In the genomic region with DNA sequence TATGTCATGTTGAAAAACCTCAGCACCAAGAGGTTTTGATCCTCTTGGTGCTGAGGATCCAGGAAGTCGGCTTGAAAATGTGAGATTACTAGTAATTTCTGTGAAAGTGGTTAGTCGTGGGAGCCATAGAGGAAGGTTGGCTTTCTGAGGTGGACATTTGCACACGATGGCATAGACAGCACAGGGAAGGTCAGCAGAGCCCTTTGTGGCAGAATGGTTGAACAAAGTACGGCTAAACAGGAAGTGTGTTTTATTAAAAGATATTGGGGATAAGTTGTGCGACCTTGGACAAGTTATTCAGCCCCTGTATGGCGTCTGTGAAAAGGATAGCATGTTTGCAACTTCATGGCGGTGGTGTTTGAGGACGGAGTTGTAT, we compare ENCODE assay signal across 8 mouse cellular contexts. TPM values are rescaled to one million over a fixed set of nuclear protein-coding genes. Genes with fewer than 3 reads are reported as not detected.
DNase-seq lines count a peak whose midpoint lies in the region; ATAC-seq and TF ChIP-seq lines count a peak whose summit lies in the region.

No protein-coding gene starts in this region.

- H3K9me3 ChIP-seq in heart, embryonic 12.5 days (replicated peaks): no peaks in the 10 kb centered on the region
- H3K9me3 ChIP-seq in G1E (replicated peaks): peaks cover 1% of the 10 kb centered on the region; the same call in 1 of the 2 replicates

- peaks cover 8% of the 10 kb centered on the region; the same call in 1 of the 2 replicates for H3K36me3 ChIP-seq in heart, embryonic 12.5 days
- peaks cover 39% of the 10 kb centered on the region for H3K36me3 ChIP-seq in G1E (replicated peaks)

- intact Hi-C loops in heart, postnatal 36 days (cut with DNase I): loop anchor here (5.0 kb wide), 2 partner anchors 122 to 167 kb away; partner anchors contain the start of genes Aldh6a1, Bbof1, Entpd5 and Lin52

- WGBS in heart, embryonic 12.5 days: 25% methylated on average over 8 of the region's 8 CpGs

- H3K9ac ChIP-seq in heart, embryonic 12.5 days: peak overlapping the region; percentile 59

- peaks cover 13% of the 10 kb centered on the region; the same call in 1 of the 2 replicates for H3K4me1 ChIP-seq in heart, embryonic 12.5 days (replicated peaks)
- H3K4me1 ChIP-seq in G1E (ENCODE audit: insufficient read depth, low read depth, low read length): peaks cover 45% of the 10 kb centered on the region

- ATAC-seq in heart, embryonic 12.5 days (ENCODE audit: insufficient number of reproducible peaks, low FRiP score): no peak
- no peak for ATAC-seq in G1E (ENCODE audit: extremely low read depth, insufficient number of reproducible peaks, low FRiP score, poor library complexity, severe bottlenecking)
- ATAC-seq in granulocyte monocyte progenitor cell, adult 5-6 weeks (replicated peaks; ENCODE audit: poor library complexity, severe bottlenecking): peak; percentile 29
- ATAC-seq in megakaryocyte, adult 5-6 weeks (ENCODE audit: poor library complexity, severe bottlenecking): peak; percentile 30
- ATAC-seq in activated CD4-positive, CD25-positive, alpha-beta regulatory T cell, adult 4 months: no peak

- peak overlapping the region; percentile 59 for H3K4me3 ChIP-seq in heart, embryonic 12.5 days
- peak overlapping the region; percentile 73 for H3K4me3 ChIP-seq in G1E (ENCODE audit: low read depth, low read length)

- H3K27ac ChIP-seq in heart, embryonic 12.5 days (ENCODE audit: poor library complexity, severe bottlenecking): peak overlapping the region; percentile 71

- no peak for TF ChIP-seq CTCF in G1E (IDR thresholded peaks at IDR 0.05; ENCODE audit: low read depth, low read length)

- no peaks in the 10 kb centered on the region for H3K27me3 ChIP-seq in heart, embryonic 12.5 days (replicated peaks)
- H3K27me3 ChIP-seq in G1E (ENCODE audit: insufficient read depth, low read length): peaks cover 2% of the 10 kb centered on the region; the same call in 1 of the 2 replicates

- peak overlapping the region; percentile 71 for H3K4me2 ChIP-seq in heart, embryonic 12.5 days

- no peak for DNase-seq in heart, postnatal 36 days
- DNase-seq in G1E (ENCODE audit: low spot score): no peak
- DNase-seq in spleen, postnatal 36 days (ENCODE audit: low spot score in 2 of 2): no peak
- DNase-seq in thymus, postnatal 25 days: no peak

RNA-seq across cellular contexts. Expression of gene Ptgr2, which starts 0.5 kb away (rescaled TPM):
- 75.8 and 77.5 TPM in 2 replicates for polyA plus RNA-seq in heart, embryonic 12.5 days (2016; fragmentation: Nextera tagmentation; extraction: Ambion mirVana)
- 100 to 1,000 TPM; 210 to 234 TPM for total RNA-seq in heart, postnatal 36 days (2021)
- 59.6 and 71.3 TPM in 2 replicates for total RNA-seq in G1E (2014; fragmentation: Nextera tagmentation)
- 152 and 184 TPM in 2 replicates for total RNA-seq in G1E (2017)
- 5.5 and 10.1 TPM in 2 replicates for polyA plus RNA-seq in G1E (2012)
- 22.3 and 24.9 TPM in 2 replicates for total RNA-seq in granulocyte monocyte progenitor cell, adult 5-6 weeks (2014; fragmentation: Nextera tagmentation)
- total RNA-seq in granulocyte monocyte progenitor cell, adult 5-6 weeks (2017): 60.8 and 69.0 TPM in 2 replicates
- 14.3 and 18.9 TPM in 2 replicates for total RNA-seq in megakaryocyte, adult 5-6 weeks (2015)
- total RNA-seq in megakaryocyte, adult 5-6 weeks (2017): 52.4 and 52.9 TPM in 2 replicates
- polyA plus RNA-seq in activated CD4-positive, CD25-positive, alpha-beta regulatory T cell, adult 4 months (2017; shearing (Covaris generic)): 10 to 100 TPM; 41.0 to 42.5 TPM

RNA-seq across cellular contexts. Expression of gene Zfp410, which starts 31.1 kb away (rescaled TPM):
- 53.1 and 59.9 TPM in 2 replicates for polyA plus RNA-seq in heart, embryonic 12.5 days (2016; fragmentation: Nextera tagmentation; extraction: Ambion mirVana)
- 10 to 100 TPM; 23.8 to 25.4 TPM for total RNA-seq in heart, postnatal 36 days (2021)
- total RNA-seq in G1E (2014; fragmentation: Nextera tagmentation) (99.2 and 113 TPM in 2 replicates), G1E (2017) (115 and 118 TPM in 2 replicates)
- 2.9 and 4.0 TPM in 2 replicates for polyA plus RNA-seq in G1E (2012)
- total RNA-seq in granulocyte monocyte progenitor cell, adult 5-6 weeks (2014; fragmentation: Nextera tagmentation): 42.8 and 70.5 TPM in 2 replicates
- total RNA-seq in granulocyte monocyte progenitor cell, adult 5-6 weeks (2017): 32.1 and 54.0 TPM in 2 replicates
- 37.7 and 43.1 TPM in 2 replicates for total RNA-seq in megakaryocyte, adult 5-6 weeks (2015)
- total RNA-seq in megakaryocyte, adult 5-6 weeks (2017): 25.3 and 32.6 TPM in 2 replicates
- polyA plus RNA-seq in activated CD4-positive, CD25-positive, alpha-beta regulatory T cell, adult 4 months (2017; shearing (Covaris generic)): 10 to 100 TPM; 41.1 to 54.8 TPM

Comparison
In these comparisons a context has a peak if more than half of its experiments do, and no peak if none do; other contexts are left out.
1. ATAC-seq: peak in granulocyte monocyte progenitor cell, adult 5-6 weeks (single experiment) and megakaryocyte, adult 5-6 weeks (single experiment); none in heart, embryonic 12.5 days (single experiment), G1E (single experiment) and activated CD4-positive, CD25-positive, alpha-beta regulatory T cell, adult 4 months (single experiment).